Mouse (Mus musculus): ENCODE measurements around the gene St8sia6. TPM values are rescaled to one million over a fixed set of nuclear protein-coding genes. Genes with fewer than 3 reads are reported as not detected.
"Not testable (repeated sequence)": the region's sequence is repeated elsewhere in the genome, so short reads cannot be mapped to it uniquely, and the experiment has no call there.

Gene St8sia6
- polyA plus RNA-seq, 1 experiment, result 1.2 TPM

GRCm38 (mm10) chr2:13791598-13791997 lies 2.3 kb downstream of the St8sia6 start:
- no peak overlapping the region for H3K27ac ChIP-seq (ENCODE audit: insufficient read depth, low read length)
- H3K27me3 ChIP-seq (ENCODE audit: control insufficient read depth, insufficient read depth, low read length, poor library complexity, severe bottlenecking), result peaks cover 7% of the 10 kb centered on the region
- no peaks in the 10 kb centered on the region for H3K36me3 ChIP-seq (ENCODE audit: control insufficient read depth, insufficient read depth, low read length, poor library complexity, severe bottlenecking)
- H3K9ac ChIP-seq (ENCODE audit: low read depth, poor library complexity, severe bottlenecking), result no peak overlapping the region
- H3K9me3 ChIP-seq (replicated peaks; ENCODE audit: control insufficient read depth, insufficient read depth, low read length, poor library complexity, severe bottlenecking), result no peaks in the 10 kb centered on the region
- no peak for TF ChIP-seq EP300 (IDR thresholded peaks at IDR 0.05; ENCODE audit: insufficient read depth, low read depth, low read length)
- no peak for TF ChIP-seq CTCF (IDR thresholded peaks at IDR 0.05; ENCODE audit: low read depth, low read length)
- no peak for TF ChIP-seq POLR2A (IDR thresholded peaks at IDR 0.05; ENCODE audit: insufficient read depth, low read length)
- H3K4me3 ChIP-seq (ENCODE audit: low read depth, low read length), result no peak overlapping the region
- no peaks in the 10 kb centered on the region for H3K4me1 ChIP-seq (ENCODE audit: control insufficient read depth, insufficient read depth, low read length)

- Histone ChIP-seq H3K27ac (ENCODE audit: insufficient read depth, low read length) (no peak overlapping the region), H3K27me3 (ENCODE audit: control insufficient read depth, insufficient read depth, low read length, poor library complexity, severe bottlenecking) (peaks cover 5% of the 10 kb centered on the region), H3K9ac (ENCODE audit: low read depth, poor library complexity, severe bottlenecking) (no peak overlapping the region), H3K36me3 (ENCODE audit: control insufficient read depth, insufficient read depth, low read length, poor library complexity, severe bottlenecking) (no peaks in the 10 kb centered on the region), H3K4me1 (ENCODE audit: control insufficient read depth, insufficient read depth, low read length) (no peaks in the 10 kb centered on the region), H3K9me3 (replicated peaks; ENCODE audit: control insufficient read depth, insufficient read depth, low read length, poor library complexity, severe bottlenecking) (no peaks in the 10 kb centered on the region), H3K4me3 (ENCODE audit: low read depth, low read length) (no peak overlapping the region)
- TF ChIP-seq EP300 (IDR thresholded peaks at IDR 0.05; ENCODE audit: insufficient read depth, low read depth, low read length), result no peak
- TF ChIP-seq POLR2A (IDR thresholded peaks at IDR 0.05; ENCODE audit: insufficient read depth, low read length), result no peak
- no peak for TF ChIP-seq CTCF (IDR thresholded peaks at IDR 0.05; ENCODE audit: low read depth, low read length)
Measured at GRCm38 (mm10) chr2:13789365-13789764, 4.5 kb downstream of the St8sia6 start.

- Histone ChIP-seq H3K27ac (ENCODE audit: insufficient read depth, low read length) (no peak overlapping the region), H3K4me1 (ENCODE audit: control insufficient read depth, insufficient read depth, low read length) (no peaks in the 10 kb centered on the region), H3K27me3 (ENCODE audit: control insufficient read depth, insufficient read depth, low read length, poor library complexity, severe bottlenecking) (no peaks in the 10 kb centered on the region), H3K9me3 (replicated peaks; ENCODE audit: control insufficient read depth, insufficient read depth, low read length, poor library complexity, severe bottlenecking) (no peaks in the 10 kb centered on the region), H3K9ac (ENCODE audit: low read depth, poor library complexity, severe bottlenecking) (no peak overlapping the region), H3K36me3 (ENCODE audit: control insufficient read depth, insufficient read depth, low read length, poor library complexity, severe bottlenecking) (no peaks in the 10 kb centered on the region), H3K4me3 (ENCODE audit: low read depth, low read length) (no peak overlapping the region)
- TF ChIP-seq CTCF (IDR thresholded peaks at IDR 0.05; ENCODE audit: low read depth, low read length) (no peak), EP300 (IDR thresholded peaks at IDR 0.05; ENCODE audit: insufficient read depth, low read depth, low read length) (no peak), POLR2A (IDR thresholded peaks at IDR 0.05; ENCODE audit: insufficient read depth, low read length) (no peak)
Measured at GRCm38 (mm10) chr2:13786577-13787168, 7.2 kb downstream of the St8sia6 start.

GRCm38 (mm10) chr2:13785992-13786391 lies 7.9 kb downstream of the St8sia6 start:
- H3K27ac ChIP-seq (ENCODE audit: insufficient read depth, low read length); H3K9ac ChIP-seq (ENCODE audit: low read depth, poor library complexity, severe bottlenecking); H3K27me3 ChIP-seq (ENCODE audit: control insufficient read depth, insufficient read depth, low read length, poor library complexity, severe bottlenecking); H3K4me1 ChIP-seq (ENCODE audit: control insufficient read depth, insufficient read depth, low read length); H3K36me3 ChIP-seq (ENCODE audit: control insufficient read depth, insufficient read depth, low read length, poor library complexity, severe bottlenecking); H3K9me3 ChIP-seq (replicated peaks; ENCODE audit: control insufficient read depth, insufficient read depth, low read length, poor library complexity, severe bottlenecking); H3K4me3 ChIP-seq (ENCODE audit: low read depth, low read length): not testable (repeated sequence)

GRCm38 (mm10) chr2:13785247-13785646 lies 8.6 kb downstream of the St8sia6 start:
- Histone ChIP-seq H3K9me3 (replicated peaks; ENCODE audit: control insufficient read depth, insufficient read depth, low read length, poor library complexity, severe bottlenecking) (no peaks in the 10 kb centered on the region), H3K4me1 (ENCODE audit: control insufficient read depth, insufficient read depth, low read length) (no peaks in the 10 kb centered on the region), H3K9ac (ENCODE audit: low read depth, poor library complexity, severe bottlenecking) (no peak overlapping the region), H3K36me3 (ENCODE audit: control insufficient read depth, insufficient read depth, low read length, poor library complexity, severe bottlenecking) (no peaks in the 10 kb centered on the region), H3K27me3 (ENCODE audit: control insufficient read depth, insufficient read depth, low read length, poor library complexity, severe bottlenecking) (no peaks in the 10 kb centered on the region), H3K4me3 (ENCODE audit: low read depth, low read length) (no peak overlapping the region), H3K27ac (ENCODE audit: insufficient read depth, low read length) (no peak overlapping the region)
- TF ChIP-seq POLR2A (IDR thresholded peaks at IDR 0.05; ENCODE audit: insufficient read depth, low read length) (no peak), CTCF (IDR thresholded peaks at IDR 0.05; ENCODE audit: low read depth, low read length) (no peak), EP300 (IDR thresholded peaks at IDR 0.05; ENCODE audit: insufficient read depth, low read depth, low read length) (no peak)

GRCm38 (mm10) chr2:13784448-13784847 lies 9.4 kb downstream of the St8sia6 start:
- TF ChIP-seq POLR2A (IDR thresholded peaks at IDR 0.05; ENCODE audit: insufficient read depth, low read length), result no peak
- no peak for TF ChIP-seq EP300 (IDR thresholded peaks at IDR 0.05; ENCODE audit: insufficient read depth, low read depth, low read length)
- TF ChIP-seq CTCF (IDR thresholded peaks at IDR 0.05; ENCODE audit: low read depth, low read length), result no peak
- H3K27me3 ChIP-seq (ENCODE audit: control insufficient read depth, insufficient read depth, low read length, poor library complexity, severe bottlenecking), result no peaks in the 10 kb centered on the region
- H3K4me3 ChIP-seq (ENCODE audit: low read depth, low read length), result no peak overlapping the region
- no peaks in the 10 kb centered on the region for H3K36me3 ChIP-seq (ENCODE audit: control insufficient read depth, insufficient read depth, low read length, poor library complexity, severe bottlenecking)
- no peak overlapping the region for H3K9ac ChIP-seq (ENCODE audit: low read depth, poor library complexity, severe bottlenecking)
- no peaks in the 10 kb centered on the region for H3K9me3 ChIP-seq (replicated peaks; ENCODE audit: control insufficient read depth, insufficient read depth, low read length, poor library complexity, severe bottlenecking)
- H3K4me1 ChIP-seq (ENCODE audit: control insufficient read depth, insufficient read depth, low read length), result no peaks in the 10 kb centered on the region
- no peak overlapping the region for H3K27ac ChIP-seq (ENCODE audit: insufficient read depth, low read length)
